Mouse (Mus musculus) heart, postnatal 0 days (tissue): Measurements from ENCODE around the gene Taf9b. TPM values are rescaled to one million over a fixed set of nuclear protein-coding genes. Genes with fewer than 3 reads are reported as not detected.

Source experiments
- ATAC-seq: fragments of 200-750 bp; cut with Nextera tagmentation; 2 replicates; pipeline ENCODE4 v1.8.0; 2017; ENCODE audit warnings: low read depth, moderate number of reproducible peaks, moderate library complexity; ENCODE audit not compliant: insufficient read depth
- DNase-seq: peaks from one replicate; pipeline ENCODE4 v3.0.0-alpha.2; 2016; ENCODE audit warnings: low spot score
- H3K27ac ChIP-seq: fragments of 300-500 bp; sonication (generic); 2 replicates; pipeline ENCODE4 v1.5.1; 2014; ENCODE audit warnings: low read depth, mild to moderate bottlenecking
- H3K27me3 ChIP-seq: fragments of 300-500 bp; sonication (generic); 2 replicates; pipeline ENCODE4 v1.6.1; 2014; ENCODE audit warnings: low read length, mixed read lengths; ENCODE audit not compliant: control insufficient read depth, insufficient read depth
- H3K36me3 ChIP-seq: fragments of 300-500 bp; sonication (generic); replicated peaks from 2 replicates; pipeline ENCODE4 v1.6.1; 2014; ENCODE audit warnings: low read length, mixed read lengths; ENCODE audit not compliant: control insufficient read depth, insufficient read depth
- H3K4me1 ChIP-seq: fragments of 300-500 bp; sonication (generic); 2 replicates; pipeline ENCODE4 v1.6.1; 2014; ENCODE audit warnings: antibody characterized with exemption; ENCODE audit not compliant: control insufficient read depth, insufficient read depth
- H3K4me2 ChIP-seq: fragments of 300-500 bp; sonication (generic); 2 replicates; pipeline ENCODE4 v1.6.1; 2014; ENCODE audit warnings: low read depth, mild to moderate bottlenecking, low read length, moderate library complexity
- H3K4me3 ChIP-seq: fragments of 300-500 bp; sonication (generic); 2 replicates; pipeline ENCODE4 v1.5.1; 2014; ENCODE audit warnings: low read depth, low read length
- H3K9ac ChIP-seq: fragments of 300-500 bp; sonication (generic); replicated peaks from 2 replicates; pipeline ENCODE4 v1.6.1; 2014; ENCODE audit warnings: low read depth, low read length, mixed read lengths
- H3K9me3 ChIP-seq: fragments of 300-500 bp; sonication (generic); replicated peaks from 2 replicates; pipeline ENCODE4 v1.6.1; 2016; ENCODE audit warnings: low read length; ENCODE audit not compliant: control insufficient read depth
- CTCF ChIP-seq: IDR thresholded peaks from 2 replicates; pipeline ENCODE4 v1.5.1; 2016; ENCODE audit warnings: antibody characterized with exemption, control low read depth, low read depth
- EP300 ChIP-seq: IDR thresholded peaks from 2 replicates; pipeline ENCODE4 v1.6.1; 2016; ENCODE audit warnings: antibody characterized with exemption, low read depth
- WGBS: fragments of 180-500 bp; shearing (Covaris S2); extraction: QIAGEN DNeasy Blood & Tissue Kit; methylation state at CpG from one replicate; pipeline ENCODE4 v1.1.7; 2014; 5-methylcytosine and 5-hydroxymethylcytosine counted together
- polyA plus RNA-seq: library from polyadenylated mRNA; unstranded; fragments of >200 nt; fragmentation: Nextera tagmentation; extraction: Ambion mirVana; gene quantifications from 2 replicates; pipeline ENCODE4 v1.2.1, GENCODE M21; 2015
- total RNA-seq: library from RNA; depleted of rRNA; stranded (reverse); fragments of >200 nt; gene quantifications from 2 replicates; pipeline ENCODE4 v1.2.3, GENCODE M21; 2014; ENCODE audit warnings: low replicate concordance; rRNA removed

The Taf9b gene
- total and polyA plus RNA-seq, 2 experiments from 2014 or later = 18.6 to 22.1 TPM

GRCm38 (mm10) chrX:106171106-106171852 lies 49.7 kb downstream of the Taf9b start:
- Histone ChIP-seq H3K9ac (no peak overlapping the region), H3K4me3 (peak overlapping the region; percentile 36), H3K27ac (no peak overlapping the region), H3K27me3 (no peaks in the 10 kb centered on the region), H3K36me3 (no peaks in the 10 kb centered on the region), H3K9me3 (no peaks in the 10 kb centered on the region), H3K4me1 (no peaks in the 10 kb centered on the region), H3K4me2 (peak overlapping the region; percentile 56)
- DNase-seq = peak; percentile 34
- WGBS = 26% methylated on average over 18 of the region's 18 CpGs
- peak; percentile 62 for ATAC-seq
- TF ChIP-seq CTCF (peak; percentile 71), EP300 (no peak)

GRCm38 (mm10) chrX:106165089-106165488 lies 55.9 kb downstream of the Taf9b start:
- no peak for DNase-seq
- Histone ChIP-seq H3K4me3 (no peak overlapping the region), H3K27me3 (no peaks in the 10 kb centered on the region), H3K4me1 (no peaks in the 10 kb centered on the region), H3K27ac (no peak overlapping the region), H3K36me3 (no peaks in the 10 kb centered on the region), H3K4me2 (no peak overlapping the region), H3K9me3 (no peaks in the 10 kb centered on the region), H3K9ac (no peak overlapping the region)
- WGBS = 63% methylated on average over 1 of the region's 1 CpGs
- TF ChIP-seq CTCF = 0 out of 2 replicates have a peak, but pooled peaks have one; percentile 5
- no peak for TF ChIP-seq EP300
- ATAC-seq = no peak

DNA sequence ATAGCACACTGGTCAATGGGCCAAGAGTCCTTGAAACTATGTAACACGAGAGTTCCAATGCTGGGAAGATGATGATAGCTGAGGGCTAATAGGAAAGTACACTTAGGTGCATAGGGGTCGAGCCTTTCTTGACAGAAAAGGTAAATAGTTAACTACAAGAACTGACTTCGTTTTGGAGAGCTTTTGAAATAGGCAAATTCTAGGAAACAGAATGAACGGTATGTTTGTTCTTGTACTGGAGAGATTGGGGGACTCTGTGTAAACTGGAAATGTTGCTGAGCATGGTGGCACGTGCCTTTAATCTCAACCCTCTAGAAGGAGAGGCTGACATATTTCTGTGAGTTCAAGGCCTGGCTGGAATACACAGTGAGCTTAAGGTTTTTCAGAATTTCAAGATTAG lies 56.4 kb downstream of the Taf9b start:
- DNase-seq = no peak

GRCm38 (mm10) chrX:106163995-106164394 lies 57.0 kb downstream of the Taf9b start:
- Histone ChIP-seq H3K27ac (no peak overlapping the region), H3K9me3 (no peaks in the 10 kb centered on the region), H3K9ac (no peak overlapping the region), H3K36me3 (no peaks in the 10 kb centered on the region), H3K4me2 (no peak overlapping the region), H3K27me3 (no peaks in the 10 kb centered on the region), H3K4me1 (no peaks in the 10 kb centered on the region), H3K4me3 (no peak overlapping the region)
- 35% methylated on average over 5 of the region's 5 CpGs for WGBS
- no peak for DNase-seq
- no peak for ATAC-seq
- TF ChIP-seq CTCF = no peak
- no peak for TF ChIP-seq EP300

More for the DNA sequence above, 56.4 kb downstream of the Taf9b start:
- ATAC-seq = no peak
- Histone ChIP-seq H3K4me1 (no peaks in the 10 kb centered on the region), H3K9me3 (no peaks in the 10 kb centered on the region), H3K36me3 (no peaks in the 10 kb centered on the region), H3K4me2 (no peak overlapping the region), H3K27me3 (no peaks in the 10 kb centered on the region), H3K4me3 (no peak overlapping the region), H3K27ac (no peak overlapping the region), H3K9ac (no peak overlapping the region)
- 65% methylated on average over 5 of the region's 5 CpGs for WGBS
- TF ChIP-seq EP300 = no peak
- TF ChIP-seq CTCF = no peak

Other genes starting within 250 kb of the Taf9b start
- 32.5 and 39.5 TPM in 2 replicates for gene Magt1, start 209.3 kb downstream of the Taf9b start, total RNA-seq
- 24.2 and 28.0 TPM in 2 replicates for gene Magt1, start 209.3 kb downstream of the Taf9b start, polyA plus RNA-seq
- gene Cox7b, start 205.5 kb downstream of the Taf9b start, total RNA-seq = 1,061 and 1,234 TPM in 2 replicates
- gene Cox7b, start 205.5 kb downstream of the Taf9b start, polyA plus RNA-seq = 1,884 and 1,954 TPM in 2 replicates
- gene Atp7a, start 193.9 kb downstream of the Taf9b start, total RNA-seq = 8.7 and 16.9 TPM in 2 replicates
- 5.4 and 6.3 TPM in 2 replicates for gene Atp7a, start 193.9 kb downstream of the Taf9b start, polyA plus RNA-seq
- 1.0 and 1.1 TPM in 2 replicates for gene Tlr13, start 78.0 kb downstream of the Taf9b start, total RNA-seq
- 0.40 and 0.43 TPM in 2 replicates for gene Tlr13, start 78.0 kb downstream of the Taf9b start, polyA plus RNA-seq
- 801 and 911 TPM in 2 replicates for gene Pgk1, start 34.1 kb downstream of the Taf9b start, total RNA-seq
- gene Pgk1, start 34.1 kb downstream of the Taf9b start, polyA plus RNA-seq = 452 and 485 TPM in 2 replicates
- gene Fnd3c2, start 34.2 kb upstream of the Taf9b start, total RNA-seq = not detected in 2 replicates
- gene Fnd3c2, start 34.2 kb upstream of the Taf9b start, polyA plus RNA-seq = not detected in 2 replicates